Mouse (Mus musculus) heart, embryonic 16.5 days (tissue): ENCODE measurements around the gene A930017K11Rik. TPM values are rescaled to one million over a fixed set of nuclear protein-coding genes. Genes with fewer than 3 reads are reported as not detected.

ENCODE experiments used
- ATAC-seq: fragments of 200-750 bp; cut with Nextera tagmentation; replicated peaks from 2 replicates; pipeline ENCODE4 v1.8.0; 2017; ENCODE audit warnings: moderate number of reproducible peaks; ENCODE audit not compliant: insufficient read depth, low FRiP score; ENCODE audit errors: extremely low read depth
- H3K27ac ChIP-seq: fragments of 300-500 bp; sonication (generic); 2 replicates; pipeline ENCODE4 v1.5.1; 2014; ENCODE audit warnings: mild to moderate bottlenecking, low read length, control low read depth, moderate library complexity
- H3K27me3 ChIP-seq: fragments of 300-500 bp; sonication (generic); 2 replicates; pipeline ENCODE4 v1.6.1; 2014; ENCODE audit warnings: low read length, mixed read lengths; ENCODE audit not compliant: control insufficient read depth, insufficient read depth
- H3K36me3 ChIP-seq: fragments of 300-500 bp; sonication (generic); 2 replicates; pipeline ENCODE4 v1.6.1; 2014; ENCODE audit not compliant: control insufficient read depth, insufficient read depth
- H3K4me1 ChIP-seq: fragments of 300-500 bp; sonication (generic); 2 replicates; pipeline ENCODE4 v1.6.1; 2014; ENCODE audit warnings: low read length, mixed read lengths; ENCODE audit not compliant: control insufficient read depth, insufficient read depth
- H3K4me2 ChIP-seq: fragments of 300-500 bp; sonication (generic); 2 replicates; pipeline ENCODE4 v1.6.1; 2014; ENCODE audit warnings: low read depth, mild to moderate bottlenecking, control low read depth, low read length
- H3K4me3 ChIP-seq: fragments of 300-500 bp; sonication (generic); 2 replicates; pipeline ENCODE4 v1.5.1; 2014; ENCODE audit warnings: mild to moderate bottlenecking, control low read depth, low read length
- H3K9ac ChIP-seq: fragments of 300-500 bp; sonication (generic); 2 replicates; pipeline ENCODE4 v1.6.1; 2014; ENCODE audit warnings: low read length, control low read depth
- H3K9me3 ChIP-seq: fragments of 300-500 bp; sonication (generic); replicated peaks from 2 replicates; pipeline ENCODE4 v1.6.1; 2016; ENCODE audit warnings: low read length; ENCODE audit not compliant: control insufficient read depth
- WGBS: fragments of 180-500 bp; shearing (Covaris S2); extraction: QIAGEN DNeasy Blood & Tissue Kit; methylation state at CpG from one replicate; pipeline ENCODE4 v1.1.7; 2014; 5-methylcytosine and 5-hydroxymethylcytosine counted together
- polyA plus RNA-seq: library from polyadenylated mRNA; unstranded; fragments of >200 nt; fragmentation: Nextera tagmentation; extraction: Ambion mirVana; gene quantifications from 2 replicates; pipeline ENCODE4 v1.2.1, GENCODE M21; 2015

Gene A930017K11Rik
- polyA plus RNA-seq, 1 experiment from 2014 or later = not detected

DNA sequence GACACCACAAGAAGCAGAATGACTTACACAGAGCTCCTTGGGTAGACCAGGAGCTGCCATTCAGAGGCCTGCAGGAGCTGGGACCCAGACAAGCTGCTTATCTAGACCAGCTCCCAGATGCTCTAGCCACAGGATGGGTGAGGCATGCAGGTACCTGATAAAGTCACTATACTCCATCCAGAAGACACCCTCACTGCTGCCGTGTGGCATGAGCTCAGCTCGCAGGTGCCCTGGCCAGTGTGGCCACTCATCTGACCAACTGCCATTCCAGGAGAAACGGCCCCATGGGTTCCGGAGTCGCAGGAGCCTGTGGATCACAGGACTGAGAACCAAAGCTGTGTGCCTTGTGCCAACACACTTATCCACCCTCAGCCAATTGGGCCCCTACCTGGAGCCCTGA lies 9.2 kb upstream of the A930017K11Rik start:
- H3K36me3 ChIP-seq = 0 out of 2 replicates have a peak, but pooled peaks cover 3% of the 10 kb centered on the region
- no peak overlapping the region for H3K4me3 ChIP-seq
- no peak overlapping the region for H3K27ac ChIP-seq
- ATAC-seq = no peak
- 90% methylated on average over 5 of the region's 5 CpGs for WGBS
- no peaks in the 10 kb centered on the region for H3K27me3 ChIP-seq
- no peak overlapping the region for H3K4me2 ChIP-seq
- no peak overlapping the region for H3K9ac ChIP-seq
- no peaks in the 10 kb centered on the region for H3K4me1 ChIP-seq
- H3K9me3 ChIP-seq = no peaks in the 10 kb centered on the region

- Histone ChIP-seq H3K9me3 (no peaks in the 10 kb centered on the region), H3K4me1 (no peaks in the 10 kb centered on the region), H3K4me3 (no peak overlapping the region), H3K9ac (no peak overlapping the region), H3K27ac (no peak overlapping the region), H3K36me3 (0 out of 2 replicates have a peak, but pooled peaks cover 3% of the 10 kb centered on the region), H3K4me2 (no peak overlapping the region), H3K27me3 (no peaks in the 10 kb centered on the region)
- ATAC-seq = no peak
- 88% methylated on average over 23 of the region's 23 CpGs for WGBS
These were observed 7.5 kb upstream of the A930017K11Rik start for GRCm38 (mm10) chr17:25959630-25960467.

GRCm38 (mm10) chr17:25958771-25959494 lies 6.6 kb upstream of the A930017K11Rik start:
- 0 out of 2 replicates have a peak, but pooled peaks cover 3% of the 10 kb centered on the region for H3K36me3 ChIP-seq
- H3K9me3 ChIP-seq = no peaks in the 10 kb centered on the region
- H3K4me1 ChIP-seq = no peaks in the 10 kb centered on the region
- no peaks in the 10 kb centered on the region; the same call in 1 of the 2 replicates for H3K27me3 ChIP-seq
- WGBS = 91% methylated on average over 11 of the region's 11 CpGs
- H3K4me2 ChIP-seq = no peak overlapping the region
- no peak overlapping the region for H3K4me3 ChIP-seq
- H3K9ac ChIP-seq = no peak overlapping the region
- no peak overlapping the region for H3K27ac ChIP-seq
- ATAC-seq = no peak

- Histone ChIP-seq H3K4me3 (no peak overlapping the region), H3K9ac (no peak overlapping the region), H3K27me3 (peaks cover 11% of the 10 kb centered on the region), H3K36me3 (0 out of 2 replicates have a peak, but pooled peaks cover 3% of the 10 kb centered on the region), H3K4me1 (no peaks in the 10 kb centered on the region), H3K27ac (no peak overlapping the region), H3K9me3 (no peaks in the 10 kb centered on the region), H3K4me2 (no peak overlapping the region)
- WGBS = 86% methylated on average over 14 of the region's 14 CpGs
- no peak for ATAC-seq
These were observed 5.3 kb upstream of the A930017K11Rik start for GRCm38 (mm10) chr17:25957586-25958051.

DNA sequence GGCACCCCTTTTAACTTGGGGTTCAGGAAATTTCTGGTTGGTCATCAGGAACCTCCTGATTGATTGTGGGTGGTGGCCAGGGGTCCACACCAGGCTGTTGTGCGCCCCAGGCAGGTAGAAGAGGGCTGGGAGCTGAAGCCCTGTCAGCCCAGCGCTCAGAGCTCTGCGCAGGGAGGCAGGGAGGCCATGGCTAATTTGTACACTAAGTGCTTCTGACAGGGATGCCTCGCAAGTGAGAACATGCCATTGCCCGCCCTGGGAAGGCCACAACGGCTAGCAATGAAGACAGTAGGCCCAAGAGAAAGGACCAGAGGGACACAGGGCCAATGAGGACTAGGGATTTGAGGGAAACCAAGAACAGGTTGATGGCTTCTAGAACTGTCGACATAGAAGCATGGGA lies 4.3 kb upstream of the A930017K11Rik start:
- no peak overlapping the region for H3K4me2 ChIP-seq
- H3K9me3 ChIP-seq = no peaks in the 10 kb centered on the region
- no peak overlapping the region for H3K9ac ChIP-seq
- ATAC-seq = no peak
- H3K4me3 ChIP-seq = no peak overlapping the region
- H3K27ac ChIP-seq = no peak overlapping the region
- H3K36me3 ChIP-seq = 0 out of 2 replicates have a peak, but pooled peaks cover 3% of the 10 kb centered on the region
- WGBS = 82% methylated on average over 7 of the region's 7 CpGs
- 0 out of 2 replicates have a peak, but pooled peaks cover 2% of the 10 kb centered on the region for H3K4me1 ChIP-seq
- peaks cover 21% of the 10 kb centered on the region for H3K27me3 ChIP-seq

DNA sequence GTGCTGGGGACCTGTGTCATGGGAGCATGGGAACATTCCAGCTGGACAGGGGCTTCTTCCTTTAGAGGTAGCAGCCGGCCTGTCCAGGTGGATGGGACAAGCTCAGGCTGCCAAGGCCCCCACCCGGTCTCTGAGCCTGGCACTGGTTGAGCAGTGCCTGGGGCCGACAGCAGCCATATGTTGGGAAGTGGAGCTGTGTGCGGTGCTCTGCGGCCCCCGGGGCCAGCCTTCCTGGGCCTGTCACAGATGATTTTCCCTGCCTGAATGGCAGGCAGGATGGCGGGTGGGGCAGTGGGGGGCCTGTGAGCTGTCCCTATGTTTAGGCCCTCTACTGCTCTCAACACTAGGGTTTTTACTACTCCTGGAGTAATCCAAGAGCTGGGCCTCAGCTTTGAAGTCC lies 3.8 kb upstream of the A930017K11Rik start:
- Histone ChIP-seq H3K27me3 (peaks cover 26% of the 10 kb centered on the region), H3K4me2 (no peak overlapping the region), H3K4me1 (peaks cover 3% of the 10 kb centered on the region), H3K4me3 (no peak overlapping the region), H3K36me3 (0 out of 2 replicates have a peak, but pooled peaks cover 3% of the 10 kb centered on the region), H3K9me3 (no peaks in the 10 kb centered on the region), H3K27ac (no peak overlapping the region), H3K9ac (no peak overlapping the region)
- ATAC-seq = no peak
- 74% methylated on average over 7 of the region's 7 CpGs for WGBS

DNA sequence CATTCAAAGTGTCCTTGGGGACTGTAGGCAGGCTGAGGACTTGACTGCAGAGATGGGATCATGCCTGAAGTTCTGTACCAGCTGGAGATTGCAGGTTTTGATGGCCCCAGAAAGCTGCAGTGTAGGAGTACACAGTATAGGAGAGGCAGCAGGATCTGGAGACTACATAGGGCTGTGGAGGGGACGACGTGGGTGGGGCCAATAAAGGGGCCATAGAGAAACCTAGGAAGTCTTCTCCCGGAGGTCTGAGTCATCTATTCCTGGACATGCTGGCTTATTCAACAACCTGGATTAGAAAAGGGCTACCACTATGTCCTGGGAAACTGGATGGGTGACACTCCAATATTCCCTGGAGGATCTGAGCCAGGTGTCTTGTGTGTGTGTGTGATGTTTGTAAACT lies 3.4 kb upstream of the A930017K11Rik start:
- 0 out of 2 replicates have a peak, but pooled peaks cover 3% of the 10 kb centered on the region for H3K36me3 ChIP-seq
- H3K4me2 ChIP-seq = no peak overlapping the region
- peaks cover 5% of the 10 kb centered on the region for H3K4me1 ChIP-seq
- no peak overlapping the region for H3K27ac ChIP-seq
- no peak overlapping the region for H3K9ac ChIP-seq
- no peak for ATAC-seq
- H3K4me3 ChIP-seq = no peak overlapping the region
- H3K9me3 ChIP-seq = no peaks in the 10 kb centered on the region
- 46% methylated on average over 3 of the region's 3 CpGs for WGBS
- peaks cover 30% of the 10 kb centered on the region for H3K27me3 ChIP-seq

DNA sequence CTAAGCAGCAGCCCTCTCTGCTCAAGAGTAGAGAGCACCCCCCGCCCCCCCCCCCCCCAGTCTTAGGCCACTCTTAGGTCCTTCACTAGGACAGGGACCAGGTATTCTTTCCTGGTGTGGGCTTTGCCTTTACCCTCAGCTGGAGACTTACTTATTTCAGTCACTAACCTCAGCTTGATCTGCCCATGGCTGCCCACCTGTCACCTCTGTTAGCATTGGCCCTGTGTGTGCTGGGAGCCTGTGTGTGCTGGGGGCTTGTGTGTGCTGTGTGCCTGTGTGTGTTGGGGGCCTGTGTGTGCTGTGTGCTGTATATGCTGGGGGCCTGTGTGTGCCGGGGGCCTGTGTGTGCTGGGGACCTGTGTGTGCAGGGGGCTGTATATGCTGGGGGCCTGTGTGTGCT lies 2.3 kb upstream of the A930017K11Rik start:
- 75% methylated on average over 2 of the region's 2 CpGs for WGBS
- H3K4me1 ChIP-seq = peaks cover 5% of the 10 kb centered on the region
- no peak overlapping the region for H3K27ac ChIP-seq
- no peak overlapping the region for H3K4me3 ChIP-seq
- H3K4me2 ChIP-seq = no peak overlapping the region
- ATAC-seq = no peak
- no peak overlapping the region for H3K9ac ChIP-seq
- 0 out of 2 replicates have a peak, but pooled peaks cover 3% of the 10 kb centered on the region for H3K36me3 ChIP-seq
- H3K27me3 ChIP-seq = peaks cover 39% of the 10 kb centered on the region
- no peaks in the 10 kb centered on the region for H3K9me3 ChIP-seq

GRCm38 (mm10) chr17:25953161-25953560 lies 796 bp upstream of the A930017K11Rik start:
- peaks cover 5% of the 10 kb centered on the region for H3K4me1 ChIP-seq
- ATAC-seq = no peak
- H3K9me3 ChIP-seq = no peaks in the 10 kb centered on the region
- WGBS = 75% methylated on average over 5 of the region's 5 CpGs
- peaks cover 39% of the 10 kb centered on the region for H3K27me3 ChIP-seq
- H3K36me3 ChIP-seq = no peaks in the 10 kb centered on the region
- no peak overlapping the region for H3K4me3 ChIP-seq
- no peak overlapping the region for H3K4me2 ChIP-seq
- no peak overlapping the region for H3K9ac ChIP-seq
- H3K27ac ChIP-seq = no peak overlapping the region
